Mouse (Mus musculus): Measurements from ENCODE around the gene Phyhipl. TPM values are rescaled to one million over a fixed set of nuclear protein-coding genes. Genes with fewer than 3 reads are reported as not detected.

Gene Phyhipl
- total RNA-seq, 2 experiments from 2014 or later: not detected

- ATAC-seq (replicated peaks; ENCODE audit: poor library complexity): no peak
Measured at GRCm38 (mm10) chr10:70535401-70535800, 120.4 kb downstream of the Phyhipl start.

GRCm38 (mm10) chr10:70534571-70534970, 121.2 kb downstream of the Phyhipl start:
- no peak for ATAC-seq (replicated peaks; ENCODE audit: poor library complexity)

- no peak for ATAC-seq (replicated peaks; ENCODE audit: poor library complexity)
Measured at GRCm38 (mm10) chr10:70533986-70534385, 121.8 kb downstream of the Phyhipl start.

- no peak for ATAC-seq (replicated peaks; ENCODE audit: poor library complexity)
Measured at GRCm38 (mm10) chr10:70533301-70533781, 122.4 kb downstream of the Phyhipl start.

- no peak for ATAC-seq (replicated peaks; ENCODE audit: poor library complexity)
Measured at GRCm38 (mm10) chr10:70532249-70532648, 123.5 kb downstream of the Phyhipl start.

- no peak for ATAC-seq (replicated peaks; ENCODE audit: poor library complexity)
Measured at GRCm38 (mm10) chr10:70530185-70530823, 125.5 kb downstream of the Phyhipl start.

GRCm38 (mm10) chr10:70521379-70521778, 134.4 kb downstream of the Phyhipl start:
- no peak for ATAC-seq (replicated peaks; ENCODE audit: poor library complexity)

GRCm38 (mm10) chr10:70520143-70521131, 135.3 kb downstream of the Phyhipl start:
- ATAC-seq (replicated peaks; ENCODE audit: poor library complexity): 0 out of 2 replicates have a peak, but pooled peaks have one; percentile 14

GRCm38 (mm10) chr10:70519640-70520099, 136.1 kb downstream of the Phyhipl start:
- ATAC-seq (replicated peaks; ENCODE audit: poor library complexity): no peak

- ATAC-seq (replicated peaks; ENCODE audit: poor library complexity): no peak
Measured at GRCm38 (mm10) chr10:70516661-70517060, 139.1 kb downstream of the Phyhipl start.

GRCm38 (mm10) chr10:70514848-70515247, 140.9 kb downstream of the Phyhipl start:
- ATAC-seq (replicated peaks; ENCODE audit: poor library complexity): no peak

- ATAC-seq (replicated peaks; ENCODE audit: poor library complexity): no peak
Measured at GRCm38 (mm10) chr10:70507880-70508279, 147.9 kb downstream of the Phyhipl start.

Other genes starting within 250 kb of the Phyhipl start
- gene Fam13c, start 215.5 kb downstream of the Phyhipl start, total RNA-seq (2015): not detected in 2 replicates
- not detected in 2 replicates for gene Fam13c, start 215.5 kb downstream of the Phyhipl start, total RNA-seq (2017)